Mouse (Mus musculus) liver, postnatal 0 days (tissue): ENCODE measurements around the gene Phf23. TPM values are rescaled to one million over a fixed set of nuclear protein-coding genes. Genes with fewer than 3 reads are reported as not detected.
A peak's percentile ranks its signal among the peaks of the same experiment; 100 is the strongest.

Source experiments
- ATAC-seq: fragments of 200-750 bp; cut with Nextera tagmentation; 2 replicates; pipeline ENCODE4 v1.8.0; 2017; ENCODE audit warnings: mild to moderate bottlenecking, moderate library complexity
- DNase-seq: peaks from one replicate; pipeline ENCODE4 v3.0.0-alpha.2; 2016
- H3K27ac ChIP-seq: fragments of 300-500 bp; sonication (generic); 2 replicates; pipeline ENCODE4 v1.5.1; 2014; ENCODE audit warnings: antibody characterized with exemption, moderate library complexity, mild to moderate bottlenecking, low read depth
- H3K27me3 ChIP-seq: fragments of 300-500 bp; sonication (generic); 2 replicates; pipeline ENCODE4 v1.6.1; 2014; ENCODE audit warnings: low read length, control low read depth, mixed read lengths; ENCODE audit not compliant: insufficient read depth
- H3K36me3 ChIP-seq: fragments of 300-500 bp; sonication (generic); replicated peaks from 2 replicates; pipeline ENCODE4 v1.6.1; 2014; ENCODE audit warnings: mild to moderate bottlenecking, control low read depth, low read length, moderate library complexity, mixed read lengths; ENCODE audit not compliant: insufficient read depth
- H3K4me1 ChIP-seq: fragments of 300-500 bp; sonication (generic); 2 replicates; pipeline ENCODE4 v1.6.1; 2014; ENCODE audit warnings: antibody characterized with exemption, mild to moderate bottlenecking, control low read depth; ENCODE audit not compliant: insufficient read depth
- H3K4me2 ChIP-seq: fragments of 300-500 bp; sonication (generic); 2 replicates; pipeline ENCODE4 v1.6.1; 2014; ENCODE audit warnings: low read depth, mild to moderate bottlenecking, low read length, moderate library complexity, mixed read lengths
- H3K4me3 ChIP-seq: fragments of 300-500 bp; sonication (generic); 2 replicates; pipeline ENCODE4 v1.5.1; 2014; ENCODE audit warnings: low read depth, low read length
- H3K9ac ChIP-seq: fragments of 300-500 bp; sonication (generic); replicated peaks from 2 replicates; pipeline ENCODE4 v1.6.1; 2014; ENCODE audit warnings: mild to moderate bottlenecking, moderate library complexity
- H3K9me3 ChIP-seq: fragments of 300-500 bp; sonication (generic); 2 replicates; pipeline ENCODE4 v1.6.1; 2016; ENCODE audit warnings: mild to moderate bottlenecking, control low read depth, low read length, mixed read lengths
- CTCF ChIP-seq: sonication (generic); IDR thresholded peaks from 2 replicates; pipeline ENCODE4 v1.5.1; 2016; ENCODE audit warnings: antibody characterized with exemption, low read depth
- EP300 ChIP-seq: IDR thresholded peaks from 2 replicates; pipeline ENCODE4 v1.6.1; 2016; ENCODE audit warnings: antibody characterized with exemption, low read depth, mild to moderate bottlenecking
- WGBS: fragments of 180-500 bp; shearing (Covaris S2); extraction: QIAGEN DNeasy Blood & Tissue Kit; methylation state at CpG from one replicate; pipeline ENCODE4 v1.1.7; 2014; ENCODE audit not compliant: insufficient replicate concordance; 5-methylcytosine and 5-hydroxymethylcytosine counted together
- polyA plus RNA-seq: library from polyadenylated mRNA; unstranded; fragments of >200 nt; fragmentation: Nextera tagmentation; extraction: Ambion mirVana; gene quantifications from 2 replicates; pipeline ENCODE4 v1.2.1, GENCODE M21; 2015

The Phf23 gene
- polyA plus RNA-seq = 19.5 and 25.5 TPM in 2 replicates

DNA sequence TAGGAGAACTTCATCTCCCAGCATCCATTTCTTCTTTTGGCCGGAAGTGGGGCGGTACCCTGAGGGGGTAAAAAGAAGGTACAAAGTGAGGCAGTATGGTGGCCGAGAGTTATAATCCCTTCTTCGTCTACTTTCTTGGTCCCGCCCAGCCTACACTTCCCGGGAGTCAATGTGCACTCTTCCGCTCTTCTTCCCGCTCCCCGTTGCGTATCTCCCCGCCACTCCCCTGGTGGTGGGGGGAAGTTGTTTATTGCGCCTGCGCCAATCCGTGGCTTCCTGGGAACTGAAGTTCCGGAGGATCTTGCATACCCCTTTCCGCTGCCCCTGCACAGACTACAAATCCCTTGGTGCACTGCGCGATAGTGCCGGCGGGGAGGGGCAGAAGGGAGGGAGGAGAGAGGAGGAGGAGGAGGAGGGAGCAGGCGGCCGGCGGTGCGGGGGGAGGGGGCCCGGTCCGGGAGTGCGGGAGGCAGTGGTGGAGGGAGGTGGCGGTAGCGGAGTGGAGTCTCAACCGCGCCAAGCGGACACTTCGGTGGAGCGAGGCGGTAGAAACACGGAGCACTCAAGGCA, at the start of gene Phf23:
TSS of gene Phf23 (plus strand) at position 387 of the 570 bp plus-strand sequence.
- Histone ChIP-seq H3K27me3 (no peaks in the 10 kb centered on the region), H3K27ac (peak within 1 kb of the TSS; percentile 98), H3K36me3 (peaks cover 40% of the 10 kb centered on the region), H3K9me3 (no peaks in the 10 kb centered on the region), H3K9ac (peak within 1 kb of the TSS; percentile 99), H3K4me1 (peaks cover 33% of the 10 kb centered on the region), H3K4me2 (peak within 1 kb of the TSS; percentile 86), H3K4me3 (peak within 1 kb of the TSS; percentile 98)
- under 1% methylated on average over 36 of the region's 36 CpGs for WGBS
- TF ChIP-seq CTCF (peak; percentile 65), EP300 (peak; percentile 66)
- DNase-seq (peak; percentile 97), ATAC-seq (peak; percentile 75)

DNA sequence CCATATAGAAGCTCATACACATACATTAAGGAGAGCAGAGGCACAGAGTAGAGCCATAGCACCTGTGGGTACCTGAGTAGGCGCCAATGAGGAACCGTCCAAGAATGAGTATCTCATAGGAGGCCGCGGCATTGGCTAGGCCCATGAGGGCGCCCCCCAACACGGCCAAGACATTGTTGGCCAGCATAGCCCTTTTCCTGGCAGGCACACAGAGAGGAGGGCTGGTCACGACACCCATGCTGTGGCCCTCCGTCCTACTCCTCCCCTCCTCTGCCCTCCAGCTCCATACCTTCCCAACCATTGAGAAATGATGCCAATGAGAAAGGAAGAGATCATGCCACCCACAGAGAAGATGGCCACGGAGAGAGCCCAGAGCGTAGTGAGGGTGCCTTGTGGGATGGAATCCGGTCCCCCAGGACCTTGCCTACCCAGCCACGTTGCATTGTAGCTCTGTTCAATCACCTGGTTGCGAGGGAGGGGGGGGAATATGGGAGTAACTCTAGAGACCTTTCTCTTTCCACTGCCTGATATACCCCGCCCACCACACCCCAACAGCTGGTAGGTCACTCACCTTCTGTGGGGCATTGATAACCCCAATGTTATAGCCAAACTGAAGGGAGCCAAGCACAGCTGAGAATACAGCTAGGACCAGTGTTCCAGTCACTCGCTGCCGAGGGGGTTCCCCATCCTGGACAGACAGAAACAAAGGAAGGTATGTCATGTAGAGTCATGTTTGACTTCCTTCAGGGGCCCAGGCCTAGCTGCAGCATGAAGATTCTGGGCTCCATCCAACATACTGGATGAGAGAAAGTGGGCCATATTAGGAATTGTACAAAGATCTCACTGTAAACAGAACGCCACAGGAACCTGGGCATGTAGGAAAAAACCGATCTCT, 49.3 kb upstream of the Phf23 start:
- DNase-seq (peak; percentile 71), ATAC-seq (peak; percentile 71)
- Histone ChIP-seq H3K4me3 (peak overlapping the region; percentile 73), H3K9me3 (no peaks in the 10 kb centered on the region), H3K4me1 (peaks cover 20% of the 10 kb centered on the region), H3K27me3 (peaks cover 22% of the 10 kb centered on the region; the same call in 1 of the 2 replicates), H3K36me3 (peaks cover 10% of the 10 kb centered on the region), H3K4me2 (peak overlapping the region; percentile 93), H3K9ac (peak overlapping the region; percentile 78), H3K27ac (peak overlapping the region; percentile 85)
- TF ChIP-seq CTCF = no peak
- TF ChIP-seq EP300 = peak; percentile 85
- 82% methylated on average over 18 of the region's 18 CpGs for WGBS

DNA sequence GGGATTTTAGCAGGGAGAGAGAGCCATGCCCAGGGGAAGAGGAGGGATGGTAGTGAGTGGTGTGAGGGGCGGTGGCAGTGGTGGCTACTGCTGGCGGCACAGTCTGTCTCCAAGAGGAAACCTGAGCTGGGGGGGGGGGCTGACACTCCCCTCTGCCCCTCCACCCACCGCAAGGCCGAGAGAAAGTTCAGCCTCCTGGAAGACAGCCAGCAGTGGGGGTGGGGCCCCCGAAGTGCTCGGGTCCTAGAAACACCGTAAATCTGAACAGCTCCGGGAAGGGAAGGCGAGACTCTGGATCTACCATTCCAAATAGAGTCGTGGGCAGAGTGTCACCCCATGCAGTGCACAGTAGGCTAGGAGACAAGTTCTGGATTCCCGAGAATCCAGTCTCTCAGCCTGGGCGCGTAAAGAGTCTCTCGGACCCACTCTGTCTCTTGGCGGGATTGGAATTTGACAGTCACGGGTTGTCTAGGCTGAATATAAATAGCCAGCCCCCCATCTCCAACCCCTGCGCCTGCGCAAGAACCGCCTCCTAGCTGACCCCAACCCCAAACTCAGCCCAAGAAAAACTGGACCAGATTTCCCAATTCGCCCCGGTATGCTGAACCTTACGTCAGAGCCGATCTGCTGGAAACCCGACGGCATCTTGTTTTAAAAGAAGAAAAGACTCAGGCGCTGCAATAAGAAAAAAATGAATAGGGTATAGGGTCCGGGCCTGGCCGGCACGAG, 48.1 kb upstream of the Phf23 start:
- WGBS = 16% methylated on average over 29 of the region's 29 CpGs
- Histone ChIP-seq H3K4me3 (peak overlapping the region; percentile 73), H3K4me2 (peak overlapping the region; percentile 93), H3K9me3 (no peaks in the 10 kb centered on the region), H3K27me3 (peaks cover 30% of the 10 kb centered on the region; the same call in 1 of the 2 replicates), H3K9ac (peak overlapping the region; percentile 78), H3K27ac (peak overlapping the region; percentile 85), H3K36me3 (peaks cover 10% of the 10 kb centered on the region), H3K4me1 (peaks cover 20% of the 10 kb centered on the region)
- DNase-seq (peak; percentile 57), ATAC-seq (no peak)
- TF ChIP-seq CTCF (no peak), EP300 (no peak)

DNA sequence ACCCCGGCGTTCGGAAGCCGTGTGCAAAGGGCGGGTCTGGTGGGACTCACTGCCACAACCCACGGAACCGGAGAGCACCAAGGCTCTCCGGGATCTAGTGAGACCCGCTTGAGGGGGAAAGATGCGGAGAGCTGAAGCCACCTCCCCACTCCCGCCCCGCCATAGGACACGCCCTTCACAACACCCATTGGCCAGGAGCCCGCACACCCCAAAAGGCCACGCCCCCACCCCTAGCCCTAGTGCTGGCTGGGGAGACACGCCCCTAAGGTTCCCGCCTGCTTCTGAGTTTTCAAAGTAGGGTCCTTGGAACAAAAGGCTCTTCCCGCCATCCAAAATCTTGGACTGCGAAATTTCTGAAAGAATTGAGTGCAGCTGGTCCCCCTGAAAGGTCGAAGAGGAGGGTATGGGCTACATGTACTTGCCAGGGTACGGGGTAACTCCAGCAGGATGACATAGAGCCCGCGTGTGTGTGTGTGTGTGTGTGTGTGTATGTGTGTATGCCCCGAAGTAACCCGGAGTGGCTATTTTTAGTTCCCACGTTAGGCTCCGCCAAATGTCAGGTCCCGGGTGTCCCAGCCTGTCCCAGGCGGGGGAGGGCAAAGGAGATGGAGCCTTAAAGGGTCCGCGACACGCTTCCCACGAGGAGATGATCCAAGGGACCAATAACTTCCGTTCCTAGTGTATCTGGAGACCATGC, 47.4 kb upstream of the Phf23 start, which contains the start of gene Slc2a4:
TSS of gene Slc2a4 (minus strand) at position 123 of the 697 bp plus-strand sequence.
- H3K27me3 ChIP-seq = peaks cover 30% of the 10 kb centered on the region; the same call in 1 of the 2 replicates
- H3K36me3 ChIP-seq = peaks cover 10% of the 10 kb centered on the region
- WGBS = 1% methylated on average over 34 of the region's 34 CpGs
- peak within 1 kb of the TSS; percentile 85 for H3K27ac ChIP-seq
- peak within 1 kb of the TSS; percentile 73 for H3K4me3 ChIP-seq
- DNase-seq (peak; percentile 97), ATAC-seq (peak; percentile 91)
- no peak for TF ChIP-seq CTCF
- no peak for TF ChIP-seq EP300
- H3K9ac ChIP-seq = peak within 1 kb of the TSS; percentile 78
- peaks cover 21% of the 10 kb centered on the region for H3K4me1 ChIP-seq
- H3K9me3 ChIP-seq = no peaks in the 10 kb centered on the region
- peak within 1 kb of the TSS; percentile 93 for H3K4me2 ChIP-seq

DNA sequence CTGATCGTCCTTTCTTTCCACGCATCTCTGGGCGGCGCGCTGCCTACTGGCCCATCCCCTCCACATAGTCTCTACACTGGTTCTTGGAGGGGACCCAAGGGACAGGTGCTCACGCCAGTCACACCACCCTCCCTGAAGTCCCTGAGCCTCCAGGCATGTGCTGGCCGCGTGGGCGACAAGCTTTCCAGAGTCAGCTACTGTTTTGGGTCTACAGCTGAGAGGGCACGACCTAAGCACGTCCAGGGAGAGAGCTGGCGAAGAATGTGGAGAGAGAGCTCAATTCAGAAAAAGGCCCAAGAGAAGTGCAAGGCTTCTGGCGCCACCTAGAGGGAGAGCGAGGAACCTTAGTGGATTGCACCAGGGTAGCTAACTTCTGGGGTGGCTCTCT, 46.8 kb upstream of the Phf23 start:
- Histone ChIP-seq H3K4me2 (peak overlapping the region; percentile 93), H3K9me3 (no peaks in the 10 kb centered on the region), H3K27me3 (peaks cover 29% of the 10 kb centered on the region; the same call in 1 of the 2 replicates), H3K4me3 (peak overlapping the region; percentile 73), H3K36me3 (peaks cover 9% of the 10 kb centered on the region), H3K9ac (peak overlapping the region; percentile 78), H3K27ac (peak overlapping the region; percentile 68), H3K4me1 (peaks cover 23% of the 10 kb centered on the region)
- peak; percentile 92 for DNase-seq
- TF ChIP-seq CTCF = peak; percentile 98
- TF ChIP-seq EP300 = no peak
- peak; percentile 59 for ATAC-seq
- WGBS = 1% methylated on average over 14 of the region's 14 CpGs
